Mouse (Mus musculus) myocyte (in vitro differentiated cells): ENCODE measurements around the gene Otc.

Source experiments
- E2F4 ChIP-seq: IDR thresholded peaks from one replicate; pipeline ENCODE4 v1.6.1; 2011; ENCODE audit warnings: mild to moderate bottlenecking, control low read depth, moderate library complexity; ENCODE audit not compliant: insufficient read depth
- MYOD1 ChIP-seq, 3 experiments: IDR thresholded peaks; one replicate each; pipeline ENCODE4 v1.6.1; 2011; ENCODE audit warnings: control low read depth in 2 of 3, low read depth in 2 of 3, mild to moderate bottlenecking in 2 of 3, moderate library complexity in 1 of 3; ENCODE audit not compliant: insufficient read length in 2 of 3, control insufficient read depth in 1 of 3
- MYOG ChIP-seq, 3 experiments: IDR thresholded peaks; one replicate each; pipeline ENCODE4 v1.6.1; 2011; ENCODE audit warnings: control low read depth in 2 of 3, low read depth in 2 of 3, mild to moderate bottlenecking in 2 of 3; ENCODE audit not compliant: insufficient read length in 2 of 3, control insufficient read depth in 1 of 3, insufficient read depth in 1 of 3
- POLR2A ChIP-seq: IDR thresholded peaks from one replicate; pipeline ENCODE4 v1.6.1; 2011; ENCODE audit warnings: low read depth, mild to moderate bottlenecking, control low read depth, moderate library complexity; ENCODE audit not compliant: insufficient read length
- POLR2AphosphoS2 ChIP-seq: IDR thresholded peaks from one replicate; pipeline ENCODE4 v1.6.1; 2011; ENCODE audit warnings: low read depth, control low read depth; ENCODE audit not compliant: insufficient read length

- TF ChIP-seq POLR2AphosphoS2 (no peak), POLR2A (no peak), MYOD1 (IDR thresholded peaks at IDR 0.05; ENCODE audit: control insufficient read depth in 1 of 3, insufficient read length in 2 of 3, low read depth in 2 of 3) (no peak), MYOG (IDR thresholded peaks at IDR 0.05; ENCODE audit: control insufficient read depth in 1 of 3, insufficient read depth in 1 of 3, insufficient read length in 2 of 3, low read depth in 2 of 3) (no peak), E2F4 (no peak)
Measured at GRCm38 (mm10) chrX:10355867-10356266, 103.8 kb downstream of the Otc start.
